Mouse (Mus musculus) liver, adult 2 months (tissue): Measurements from ENCODE around the gene Gm5431.

ENCODE experiments used
- CTCF ChIP-seq: fragments of 200-500 bp; IDR thresholded peaks from 2 replicates; pipeline ENCODE4 v1.5.1; 2011; ENCODE audit warnings: low read depth, low read length, control low read depth
- POLR2A ChIP-seq: fragments of 200-500 bp; IDR thresholded peaks from 2 replicates; pipeline ENCODE4 v1.6.1; 2011; ENCODE audit warnings: low read length, control low read depth; ENCODE audit not compliant: insufficient read depth; ENCODE audit errors: extremely low read depth

DNA sequence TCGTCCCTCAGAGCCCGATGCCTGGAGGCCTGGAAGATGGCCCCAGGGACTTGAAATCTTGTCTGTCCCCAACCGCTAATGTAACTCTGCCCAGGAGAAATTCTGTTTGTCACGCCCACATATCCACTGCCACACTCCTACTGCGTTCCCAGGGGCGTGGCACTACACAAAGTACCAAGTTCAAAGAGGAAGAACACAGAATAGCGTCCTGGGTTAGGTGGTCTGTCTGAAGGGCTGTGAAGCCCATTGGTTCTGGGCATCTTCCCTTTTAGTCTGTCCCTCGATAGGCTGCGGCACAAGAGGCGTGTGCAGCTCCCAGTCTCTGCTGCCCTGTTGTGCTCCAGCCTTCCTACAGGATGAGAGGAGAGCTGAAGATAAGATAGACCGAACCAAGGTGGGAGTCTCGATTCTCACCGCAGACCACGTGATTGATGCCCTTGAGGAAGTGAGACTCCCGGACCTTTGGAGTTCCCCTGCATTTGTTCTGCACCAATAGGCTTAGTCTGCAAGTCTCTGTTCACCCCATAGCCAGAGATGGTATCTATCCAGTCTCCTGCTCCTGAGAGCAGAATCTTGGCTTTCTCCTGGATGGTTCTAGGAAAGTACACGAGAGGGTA is 63.7 kb downstream of the Gm5431 start:
- TF ChIP-seq CTCF = no peak
- no peak for TF ChIP-seq POLR2A
